Mouse (Mus musculus) lung, embryonic 14.5 days (tissue): ENCODE results near the gene Asphd1. TPM values are rescaled to one million over a fixed set of nuclear protein-coding genes. Genes with fewer than 3 reads are reported as not detected.
A peak's percentile ranks its signal among the peaks of the same experiment; 100 is the strongest.

Experiments
- ATAC-seq: fragments of 200-750 bp; cut with Nextera tagmentation; 2 replicates; pipeline ENCODE4 v1.8.0; 2017; ENCODE audit warnings: mild to moderate bottlenecking, moderate TSS enrichment, moderate library complexity; ENCODE audit not compliant: insufficient read depth
- DNase-seq: peaks from one replicate; pipeline ENCODE4 v3.0.0-alpha.2; 2015
- H3K27ac ChIP-seq: fragments of 300-500 bp; sonication (generic); 2 replicates; pipeline ENCODE4 v1.5.1; 2014; ENCODE audit warnings: low read depth, mild to moderate bottlenecking, moderate library complexity
- H3K27me3 ChIP-seq: fragments of 300-500 bp; sonication (generic); 2 replicates; pipeline ENCODE4 v1.6.1; 2014; ENCODE audit warnings: low read length, control low read depth; ENCODE audit not compliant: insufficient read depth
- H3K36me3 ChIP-seq: fragments of 300-500 bp; sonication (generic); 2 replicates; pipeline ENCODE4 v1.6.1; 2014; ENCODE audit warnings: control low read depth; ENCODE audit not compliant: insufficient read depth
- H3K4me1 ChIP-seq: fragments of 300-500 bp; sonication (generic); 2 replicates; pipeline ENCODE4 v1.6.1; 2014; ENCODE audit warnings: antibody characterized with exemption, control low read depth; ENCODE audit not compliant: insufficient read depth
- H3K4me2 ChIP-seq: fragments of 300-500 bp; sonication (generic); 2 replicates; pipeline ENCODE4 v1.6.1; 2014; ENCODE audit warnings: mild to moderate bottlenecking
- H3K4me3 ChIP-seq: fragments of 300-500 bp; sonication (generic); 2 replicates; pipeline ENCODE4 v1.5.1; 2014; ENCODE audit warnings: low read depth, low read length
- H3K9ac ChIP-seq: fragments of 300-500 bp; sonication (generic); 2 replicates; pipeline ENCODE4 v1.6.1; 2014
- H3K9me3 ChIP-seq: fragments of 300-500 bp; sonication (generic); 2 replicates; pipeline ENCODE4 v1.6.1; 2016; ENCODE audit warnings: low read depth, low read length, control low read depth
- CTCF ChIP-seq: IDR thresholded peaks from 2 replicates; pipeline ENCODE4 v1.5.1; 2016; ENCODE audit warnings: antibody characterized with exemption, low read depth
- WGBS: fragments of 180-500 bp; shearing (Covaris S2); extraction: QIAGEN DNeasy Blood & Tissue Kit; methylation state at CpG from one replicate; pipeline ENCODE4 v1.1.7; 2014; 5-methylcytosine and 5-hydroxymethylcytosine counted together
- polyA plus RNA-seq: library from polyadenylated mRNA; unstranded; fragments of >200 nt; fragmentation: Nextera tagmentation; extraction: Ambion mirVana; gene quantifications from 2 replicates; pipeline ENCODE4 v1.2.1, GENCODE M21; 2014

Gene Asphd1
- 0.39 TPM in 1 of 2 replicates, not detected in the other for polyA plus RNA-seq

DNA sequence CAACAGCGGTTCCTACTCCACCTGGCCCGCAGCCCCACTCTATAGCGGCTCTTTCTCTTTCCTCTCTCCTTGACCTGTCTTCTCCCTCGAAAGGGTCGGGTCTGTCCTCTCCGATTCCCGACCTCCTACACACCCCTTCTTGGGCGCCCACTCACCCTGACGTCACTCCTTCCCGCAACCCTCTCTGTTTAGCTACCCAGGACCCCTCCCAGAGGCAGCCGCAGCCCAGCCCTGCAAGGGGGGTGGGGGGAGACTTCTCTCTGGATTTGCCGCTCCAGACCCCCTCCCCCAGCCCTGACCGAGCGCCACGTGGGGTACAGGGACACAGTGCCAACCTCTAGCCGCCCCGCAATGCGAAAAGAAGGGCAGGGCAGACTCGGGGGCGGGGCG is at the start of gene Asphd1:
TSS of gene Asphd1 (minus strand) at position 180 of the 390 bp plus-strand sequence.
- Histone ChIP-seq H3K9me3 (no peaks in the 10 kb centered on the region), H3K4me1 (no peaks in the 10 kb centered on the region), H3K4me2 (peak within 1 kb of the TSS; percentile 89), H3K36me3 (0 out of 2 replicates have a peak, but pooled peaks cover 8% of the 10 kb centered on the region), H3K4me3 (peak within 1 kb of the TSS; percentile 36), H3K27me3 (peaks cover 33% of the 10 kb centered on the region), H3K27ac (no peak within 1 kb of the TSS), H3K9ac (no peak within 1 kb of the TSS)
- 0% methylated on average over 21 of the region's 21 CpGs for WGBS
- no peak for DNase-seq
- peak; percentile 48 for ATAC-seq
- TF ChIP-seq CTCF, result no peak

DNA sequence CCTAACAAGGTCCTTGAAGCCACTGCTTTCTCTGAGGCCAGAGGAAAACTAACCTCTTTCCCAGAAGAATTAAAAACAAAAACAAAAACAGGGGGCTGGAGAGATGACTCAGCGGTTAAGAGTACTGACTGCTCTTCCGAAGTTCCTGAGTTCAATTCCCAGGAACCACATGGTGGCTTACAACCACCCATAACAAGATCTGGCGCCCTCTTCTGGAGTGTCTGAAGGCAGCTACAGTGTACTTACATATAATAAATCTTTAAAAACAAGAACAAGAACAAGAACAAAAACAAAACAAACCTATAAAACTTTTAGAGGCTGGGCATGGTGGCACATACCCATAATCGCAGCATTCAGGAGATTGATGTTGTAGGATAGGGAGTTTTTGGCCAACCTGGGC is 47.1 kb upstream of the Asphd1 start:
- Histone ChIP-seq H3K36me3 (no peaks in the 10 kb centered on the region), H3K4me3 (no peak overlapping the region), H3K9me3 (no peaks in the 10 kb centered on the region), H3K27me3 (no peaks in the 10 kb centered on the region), H3K4me1 (no peaks in the 10 kb centered on the region), H3K9ac (no peak overlapping the region), H3K4me2 (no peak overlapping the region), H3K27ac (no peak overlapping the region)
- 85% methylated on average over 4 of the region's 4 CpGs for WGBS
- no peak for ATAC-seq
- TF ChIP-seq CTCF, result peak; percentile 8; the same call in 1 of the 2 replicates
- DNase-seq, result no peak

DNA sequence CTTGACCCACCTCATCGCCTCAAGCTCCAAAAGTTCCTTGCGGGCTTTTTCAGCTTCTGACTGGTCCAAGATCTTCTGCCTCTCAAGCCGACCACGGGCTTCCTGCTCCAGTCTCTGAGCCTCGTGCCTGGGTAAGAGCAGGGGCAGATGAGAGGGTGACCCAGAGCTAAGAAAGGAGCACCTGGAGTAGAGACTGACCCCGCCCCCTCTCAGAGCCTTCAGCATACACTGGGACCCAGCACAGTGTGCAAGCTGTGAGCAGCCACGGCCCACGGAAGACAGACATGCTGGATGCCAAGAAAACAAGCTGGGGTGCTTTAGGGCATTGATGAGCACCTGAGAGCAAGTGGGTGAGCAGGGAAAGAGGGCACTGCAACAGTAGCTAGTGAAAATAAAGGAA is 39.4 kb upstream of the Asphd1 start:
- H3K9me3 ChIP-seq, result no peaks in the 10 kb centered on the region
- H3K4me2 ChIP-seq, result no peak overlapping the region
- no peaks in the 10 kb centered on the region for H3K27me3 ChIP-seq
- WGBS, result 55% methylated on average over 8 of the region's 8 CpGs
- no peaks in the 10 kb centered on the region for H3K36me3 ChIP-seq
- no peak overlapping the region for H3K4me3 ChIP-seq
- no peak overlapping the region for H3K27ac ChIP-seq
- H3K9ac ChIP-seq, result no peak overlapping the region
- no peak for TF ChIP-seq CTCF
- DNase-seq (no peak), ATAC-seq (no peak)
- H3K4me1 ChIP-seq, result no peaks in the 10 kb centered on the region

DNA sequence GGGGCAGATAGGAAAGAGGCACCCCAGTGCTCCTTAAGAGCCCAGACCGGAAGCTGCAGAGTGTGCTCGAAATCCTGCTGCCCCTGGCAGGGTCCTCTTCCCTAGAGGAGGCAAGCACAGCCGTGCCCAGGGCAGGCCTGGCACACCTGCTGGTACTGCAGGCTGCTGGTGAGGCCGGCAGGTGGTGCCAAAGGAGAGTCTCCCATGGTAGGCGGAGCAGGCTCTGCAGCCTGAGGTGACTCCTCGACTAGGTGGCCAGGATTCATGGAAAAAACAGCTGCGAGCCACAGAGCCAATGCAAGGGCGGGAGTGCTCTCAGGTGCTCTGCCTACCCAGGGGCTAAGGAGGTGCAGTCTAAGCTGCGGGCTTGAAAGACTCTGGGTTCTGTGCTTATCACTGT is 36.9 kb upstream of the Asphd1 start:
- Histone ChIP-seq H3K9me3 (no peaks in the 10 kb centered on the region), H3K27ac (no peak overlapping the region), H3K27me3 (no peaks in the 10 kb centered on the region), H3K9ac (no peak overlapping the region), H3K36me3 (no peaks in the 10 kb centered on the region), H3K4me2 (no peak overlapping the region), H3K4me3 (no peak overlapping the region), H3K4me1 (no peaks in the 10 kb centered on the region)
- TF ChIP-seq CTCF, result peak; percentile 73
- no peak for ATAC-seq
- DNase-seq, result peak; percentile 60
- 31% methylated on average over 9 of the region's 9 CpGs for WGBS

DNA sequence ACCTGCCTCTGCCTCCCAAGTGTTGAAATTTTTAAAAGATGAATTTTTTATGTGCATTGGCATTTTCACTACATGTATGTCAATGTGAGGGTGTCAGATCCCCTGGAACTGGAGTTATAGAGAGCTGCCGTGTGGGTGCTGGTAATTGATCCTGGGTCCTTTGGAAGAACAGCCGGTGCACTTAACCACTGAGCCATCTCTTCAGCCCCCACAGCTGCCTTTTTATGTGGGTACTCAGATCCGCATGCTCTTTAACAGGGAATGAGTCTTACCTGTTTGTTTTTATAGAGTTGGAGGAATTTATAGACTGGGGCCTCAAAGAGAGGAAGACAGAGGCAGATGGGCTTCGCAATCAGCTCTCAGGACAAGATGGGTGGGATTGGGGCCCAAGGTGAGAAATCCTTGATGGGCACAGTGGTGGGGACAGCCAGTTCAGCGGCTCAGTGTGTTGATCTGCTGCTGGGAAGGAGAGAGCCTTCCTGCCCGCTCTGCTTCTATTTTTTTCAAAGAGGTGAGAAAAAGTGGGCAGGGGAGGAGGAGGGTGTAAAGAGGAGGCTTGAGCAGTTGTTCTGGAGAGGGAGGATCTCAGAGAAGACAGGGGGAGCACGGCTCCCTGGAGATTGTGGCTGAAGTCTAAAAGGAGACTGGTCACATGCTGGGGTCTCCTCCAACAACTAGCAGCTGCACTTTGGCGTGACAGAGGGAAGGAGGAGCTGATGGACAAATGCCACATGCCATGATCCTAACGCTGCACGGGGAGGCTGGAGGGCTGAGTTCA is 35.5 kb upstream of the Asphd1 start:
- no peak for TF ChIP-seq CTCF
- Histone ChIP-seq H3K4me2 (no peak overlapping the region), H3K9ac (no peak overlapping the region), H3K4me1 (no peaks in the 10 kb centered on the region), H3K4me3 (no peak overlapping the region), H3K27me3 (no peaks in the 10 kb centered on the region), H3K27ac (no peak overlapping the region), H3K36me3 (peaks cover 8% of the 10 kb centered on the region), H3K9me3 (no peaks in the 10 kb centered on the region)
- DNase-seq, result peak; percentile 14
- WGBS, result 27% methylated on average over 10 of the region's 10 CpGs
- ATAC-seq, result no peak

DNA sequence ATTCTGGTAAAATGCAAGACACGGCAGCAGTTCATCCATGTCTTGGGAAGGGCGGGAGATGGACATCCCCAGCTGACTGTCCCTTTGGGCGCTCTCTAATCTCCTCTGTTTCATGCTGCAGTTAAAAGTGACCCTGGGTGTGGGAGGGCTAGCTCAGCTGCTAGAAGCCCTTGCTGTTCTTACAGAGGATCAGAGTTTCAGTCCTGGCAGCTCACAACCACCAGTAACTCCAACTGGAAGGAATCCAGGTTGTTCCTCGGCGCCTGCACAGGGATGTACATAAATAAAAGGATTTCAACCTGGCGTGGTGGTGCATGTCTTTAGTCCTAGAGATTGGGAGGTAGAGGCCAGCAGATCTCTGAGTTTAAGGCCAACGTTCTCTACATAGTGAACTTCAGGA is 33.7 kb upstream of the Asphd1 start:
- Histone ChIP-seq H3K4me3 (no peak overlapping the region), H3K27ac (no peak overlapping the region), H3K36me3 (peaks cover 26% of the 10 kb centered on the region), H3K27me3 (no peaks in the 10 kb centered on the region), H3K9me3 (no peaks in the 10 kb centered on the region), H3K4me2 (no peak overlapping the region), H3K9ac (no peak overlapping the region), H3K4me1 (no peaks in the 10 kb centered on the region)
- WGBS, result 72% methylated on average over 7 of the region's 7 CpGs
- DNase-seq, result no peak
- TF ChIP-seq CTCF, result no peak
- ATAC-seq, result no peak

DNA sequence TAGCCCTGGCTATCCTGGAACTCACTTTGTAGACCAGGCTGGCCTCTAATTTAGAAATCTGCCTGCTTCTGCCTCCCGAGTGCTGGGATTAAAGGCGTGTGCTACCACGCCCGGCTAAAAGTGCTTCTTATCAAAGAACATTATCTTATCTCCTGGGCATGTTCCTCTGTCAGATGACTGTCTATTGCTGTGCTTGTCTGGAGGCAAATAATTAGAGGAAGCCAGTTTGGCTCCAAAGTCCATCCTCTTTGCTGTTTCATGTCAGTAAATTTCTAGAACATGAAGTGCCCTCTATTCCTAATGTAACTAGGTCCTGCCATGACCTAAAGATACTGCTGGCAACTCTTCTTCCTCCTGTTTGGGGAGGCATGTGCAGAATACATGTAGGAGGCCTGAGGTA is 32.7 kb upstream of the Asphd1 start:
- TF ChIP-seq CTCF, result no peak
- no peak overlapping the region for H3K4me3 ChIP-seq
- no peak overlapping the region for H3K27ac ChIP-seq
- H3K27me3 ChIP-seq, result no peaks in the 10 kb centered on the region
- H3K4me2 ChIP-seq, result no peak overlapping the region
- DNase-seq (no peak), ATAC-seq (no peak)
- H3K9ac ChIP-seq, result no peak overlapping the region
- peaks cover 28% of the 10 kb centered on the region for H3K36me3 ChIP-seq
- no peaks in the 10 kb centered on the region for H3K9me3 ChIP-seq
- 66% methylated on average over 4 of the region's 4 CpGs for WGBS
- H3K4me1 ChIP-seq, result no peaks in the 10 kb centered on the region
